Mouse (Mus musculus) megakaryocyte-erythroid progenitor cell, adult 5-6 weeks (primary cell): ENCODE results near the gene Cyfip2. TPM values are rescaled to one million over a fixed set of nuclear protein-coding genes. Genes with fewer than 3 reads are reported as not detected.

ENCODE experiments used
- ATAC-seq: replicated peaks from 2 replicates; pipeline ENCODE4 v1.8.0; 2016; ENCODE audit warnings: mild to moderate bottlenecking, inconsistent platforms; ENCODE audit not compliant: severe bottlenecking, poor library complexity, low FRiP score, low TSS enrichment
- total RNA-seq, 2 experiments: library from RNA; stranded (forward) in 1 of 2; stranded (reverse) in 1 of 2; fragments of 200-1000, 215-1000 nt in 1 of 2; fragments of >200 nt in 1 of 2; fragmentation: Nextera tagmentation in 1 of 2; gene quantifications; 2 replicates each; pipeline ENCODE4 v1.2.3; 2014 to 2017

Cyfip2 gene
- total RNA-seq, 2 experiments from 2014 or later = 36.6 to 56.1 TPM

- ATAC-seq = no peak
These were observed 3.4 kb downstream of the Cyfip2 start for GRCm38 (mm10) chr11:46309111-46309741.

DNA sequence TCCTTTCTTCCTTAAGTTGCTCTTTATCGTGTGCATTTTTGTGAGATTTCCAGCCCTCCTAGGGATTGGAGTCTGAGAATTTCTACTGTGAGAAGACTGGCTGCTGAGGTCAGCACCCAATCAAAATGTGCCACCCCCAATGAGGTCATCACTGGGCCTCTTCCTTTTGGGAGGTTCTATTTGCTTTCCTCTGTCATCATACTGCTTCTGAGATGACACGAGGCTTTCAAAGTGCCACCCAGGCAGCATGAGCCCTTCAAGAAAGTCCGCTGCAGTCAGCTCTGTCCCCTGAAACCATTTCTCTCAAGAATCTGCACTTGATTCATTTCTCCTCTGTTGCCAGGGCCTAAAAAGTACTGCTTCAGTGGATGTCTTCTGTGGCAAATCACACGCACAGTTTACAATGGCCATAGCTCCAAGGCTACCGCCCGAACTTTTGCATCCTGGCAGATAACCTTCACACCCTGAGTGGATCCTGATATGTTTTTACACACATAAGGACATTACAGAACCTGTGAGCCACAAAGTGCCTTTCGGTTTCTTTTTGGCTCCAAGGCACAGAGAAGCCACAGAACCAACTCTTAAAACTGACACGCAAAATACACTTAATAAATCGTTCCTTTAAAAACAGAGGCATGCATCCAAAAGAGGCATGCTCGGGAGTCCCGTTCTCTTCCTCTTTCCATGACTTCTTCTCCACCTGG, 4.2 kb downstream of the Cyfip2 start:
- no peak for ATAC-seq

- no peak for ATAC-seq
These were observed 4.9 kb downstream of the Cyfip2 start for GRCm38 (mm10) chr11:46307768-46308167.

DNA sequence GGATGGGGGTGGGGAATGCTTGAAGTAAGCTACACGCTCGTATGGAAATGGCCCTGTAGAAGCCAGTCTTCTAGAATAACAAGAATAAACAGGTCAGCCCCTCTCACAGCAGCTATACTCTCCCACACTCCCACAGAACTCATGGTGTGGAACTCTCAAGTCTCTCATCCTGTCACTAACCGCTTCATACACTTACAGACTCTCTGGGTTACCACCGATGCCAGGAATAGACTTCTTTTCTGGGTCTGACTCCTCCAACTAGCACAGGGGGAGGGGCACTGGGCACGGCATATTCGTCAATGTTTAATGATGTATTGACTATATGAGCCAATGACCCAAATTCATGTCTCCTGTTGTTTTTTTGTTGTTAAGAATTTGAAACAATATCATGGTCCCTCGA, 5.9 kb downstream of the Cyfip2 start:
- ATAC-seq = no peak

DNA sequence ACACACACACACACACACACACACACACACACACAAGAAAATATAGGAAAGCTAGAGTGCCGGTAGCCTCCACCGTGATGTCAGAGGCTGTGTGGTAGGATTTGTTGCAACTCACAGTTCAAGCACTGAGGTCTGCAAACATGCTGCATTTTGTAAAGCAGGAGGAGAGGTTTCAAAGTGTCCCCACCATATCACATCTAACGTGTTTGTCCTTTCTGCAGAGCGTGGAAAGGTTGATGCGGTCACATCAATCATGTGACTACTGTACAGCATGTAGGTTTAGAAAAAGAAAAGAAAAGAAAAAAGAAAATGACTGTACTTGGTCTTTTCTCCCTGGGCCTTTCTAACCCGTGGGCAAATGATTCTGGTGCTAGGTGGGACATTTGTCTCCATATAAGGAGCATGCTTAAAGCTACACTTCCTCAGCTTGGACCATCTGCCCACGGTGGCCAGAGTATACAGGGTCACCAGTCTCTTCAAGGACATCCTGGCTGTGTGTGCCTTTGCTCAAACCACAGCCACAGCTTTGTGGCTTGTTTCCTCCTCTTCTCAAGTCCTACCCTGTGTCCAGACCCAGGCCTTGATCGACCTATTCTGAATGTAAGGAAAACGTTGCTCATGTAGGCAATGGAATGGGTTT, 6.7 kb downstream of the Cyfip2 start:
- ATAC-seq = no peak

DNA sequence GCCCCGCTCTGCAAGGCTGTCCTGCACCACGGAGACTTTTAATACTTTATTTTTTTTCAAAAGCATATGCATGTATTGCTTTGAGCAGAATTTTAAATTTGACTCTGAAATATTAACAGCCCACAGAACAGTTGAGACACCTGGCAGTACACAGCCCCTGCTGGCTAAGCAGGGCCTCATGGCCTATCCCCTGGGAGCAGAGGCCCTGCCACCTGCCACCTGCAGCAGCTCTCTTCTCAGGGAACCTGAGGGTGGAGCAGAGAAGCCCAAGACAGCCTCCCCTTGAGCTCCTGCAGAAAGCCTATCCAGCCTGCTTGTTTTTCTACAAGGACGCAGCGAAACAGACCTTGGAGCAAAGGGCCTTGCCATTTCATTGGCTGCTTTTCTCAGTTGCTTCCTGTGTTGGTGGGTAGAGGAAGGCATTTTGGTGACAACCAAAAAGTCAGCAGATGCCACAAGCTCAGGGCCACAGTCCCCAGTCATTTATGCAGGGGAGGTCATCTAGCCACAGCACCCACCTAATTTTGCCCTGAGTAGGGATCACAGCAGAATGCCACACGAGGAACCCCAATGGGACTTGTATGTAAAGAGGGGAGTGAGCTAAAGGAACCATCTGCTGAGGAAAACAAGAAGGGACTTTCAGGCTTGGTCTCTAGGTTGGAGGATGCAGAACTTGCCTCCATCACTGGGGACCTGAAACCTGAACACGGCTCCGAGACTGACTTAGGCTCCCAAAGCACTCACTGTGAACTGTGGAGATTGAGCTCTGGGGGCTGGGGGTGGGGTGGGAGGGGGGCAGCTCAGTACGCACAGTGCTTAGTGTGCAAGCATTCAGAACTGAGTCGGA, 7.6 kb downstream of the Cyfip2 start:
- no peak for ATAC-seq

- no peak for ATAC-seq
These were observed 8.6 kb downstream of the Cyfip2 start for GRCm38 (mm10) chr11:46304093-46304492.

GRCm38 (mm10) chr11:46302471-46302870, 10.2 kb downstream of the Cyfip2 start:
- no peak for ATAC-seq

GRCm38 (mm10) chr11:46301579-46302248, 10.9 kb downstream of the Cyfip2 start:
- no peak for ATAC-seq

- peak; percentile 41; the same call in 1 of the 2 replicates for ATAC-seq
These were observed 12.8 kb downstream of the Cyfip2 start for GRCm38 (mm10) chr11:46299901-46300300.

GRCm38 (mm10) chr11:46298889-46299785, 13.5 kb downstream of the Cyfip2 start:
- ATAC-seq = 0 out of 2 replicates have a peak, but pooled peaks have one; percentile 13

DNA sequence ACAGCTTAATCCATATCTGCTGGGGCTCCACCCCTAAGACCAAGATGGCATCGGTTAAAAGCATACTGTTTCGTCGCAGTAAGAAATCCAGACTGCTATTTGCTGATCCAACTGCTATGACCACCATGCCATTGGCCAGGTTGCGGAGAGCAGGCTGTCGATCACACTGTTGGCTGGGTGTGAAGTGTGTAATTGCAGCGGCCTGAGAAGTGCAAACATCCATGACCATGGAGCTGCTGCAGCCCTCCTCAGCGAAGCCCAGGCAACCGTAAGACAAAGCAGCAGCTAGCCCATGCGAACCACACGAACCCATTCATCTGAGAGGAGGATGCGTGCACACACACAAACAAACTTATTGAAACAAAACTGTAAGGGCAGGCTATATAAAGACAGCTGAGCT, 18.3 kb downstream of the Cyfip2 start:
- ATAC-seq = no peak

DNA sequence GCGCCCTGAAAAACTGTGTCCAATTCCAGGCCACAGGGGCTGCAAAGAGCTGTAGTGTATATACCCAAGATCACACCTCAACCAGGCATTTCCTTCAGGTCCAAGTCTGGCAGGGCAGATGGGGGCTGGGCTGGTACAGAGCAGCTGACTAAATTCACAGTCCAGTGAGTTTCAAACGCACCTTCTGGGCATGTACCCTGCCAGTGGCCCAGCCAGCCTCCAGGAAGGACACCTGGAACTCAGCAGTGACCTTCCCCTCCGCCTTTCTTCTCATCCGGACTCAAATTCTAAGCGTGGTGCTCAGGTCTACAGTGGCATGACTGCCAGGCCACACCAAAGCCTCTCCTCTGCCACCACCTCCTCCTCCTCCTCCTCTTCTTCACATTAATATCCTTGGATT, 19.2 kb downstream of the Cyfip2 start:
- no peak for ATAC-seq

DNA sequence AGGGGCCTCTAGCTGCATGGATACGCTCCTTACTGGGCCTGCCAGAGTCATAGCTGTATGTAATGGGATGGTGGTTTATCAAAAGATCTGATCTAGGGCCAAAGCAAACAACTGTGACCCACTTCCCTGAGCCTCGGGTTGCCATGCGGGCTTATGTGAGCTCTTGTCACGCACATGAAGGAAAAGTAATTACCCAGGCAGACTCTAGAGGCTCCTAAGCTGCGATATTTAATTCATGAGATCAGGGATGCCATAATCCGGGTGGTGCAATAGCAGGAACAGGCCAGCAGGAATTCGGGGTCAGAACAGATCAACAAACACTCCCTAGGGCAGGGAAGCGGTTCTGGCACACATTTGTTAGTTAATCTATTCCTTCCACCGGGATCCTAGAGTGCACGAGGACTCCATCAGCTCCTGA, 21.7 kb downstream of the Cyfip2 start:
- no peak for ATAC-seq

DNA sequence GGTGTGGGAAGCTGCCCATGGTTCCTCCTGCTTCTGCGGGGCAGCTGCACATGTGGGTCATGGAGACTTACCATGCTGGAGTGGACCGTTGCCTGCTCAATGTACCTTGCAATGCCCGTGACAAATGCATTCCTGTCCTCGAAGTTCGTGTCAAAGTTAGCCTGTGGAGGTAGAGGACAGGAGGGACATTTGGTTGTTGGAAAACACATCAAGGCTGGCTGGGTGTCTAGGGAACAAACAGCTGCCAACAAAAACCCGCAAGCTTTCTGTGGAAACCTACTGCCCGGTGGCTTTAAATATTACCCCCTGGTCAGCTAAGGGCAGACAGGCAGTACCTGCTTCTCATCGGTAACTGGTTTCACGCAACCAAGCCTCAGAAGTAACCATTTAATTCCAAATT, 23.1 kb downstream of the Cyfip2 start:
- ATAC-seq = no peak

- ATAC-seq = no peak
These were observed 23.6 kb downstream of the Cyfip2 start for GRCm38 (mm10) chr11:46289022-46289421.

DNA sequence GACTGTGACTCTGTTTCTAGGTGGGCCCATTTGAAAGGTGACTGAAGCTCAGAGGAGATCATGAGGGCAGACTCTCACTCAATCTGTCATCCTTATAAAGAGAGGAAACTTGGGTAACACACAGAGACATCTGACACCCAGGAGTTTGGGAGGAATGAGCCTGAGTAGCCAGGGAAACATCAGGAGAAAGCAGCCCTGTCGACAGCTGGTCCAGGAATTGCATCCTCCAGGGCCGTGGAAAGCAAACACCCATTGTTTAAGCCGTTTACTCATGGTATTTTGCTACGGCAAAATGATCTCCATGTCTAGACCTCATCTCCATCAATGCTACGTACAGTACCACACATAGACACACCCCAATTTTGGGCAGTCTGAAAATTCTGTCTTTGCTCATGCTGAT, 24.6 kb downstream of the Cyfip2 start:
- no peak for ATAC-seq

DNA sequence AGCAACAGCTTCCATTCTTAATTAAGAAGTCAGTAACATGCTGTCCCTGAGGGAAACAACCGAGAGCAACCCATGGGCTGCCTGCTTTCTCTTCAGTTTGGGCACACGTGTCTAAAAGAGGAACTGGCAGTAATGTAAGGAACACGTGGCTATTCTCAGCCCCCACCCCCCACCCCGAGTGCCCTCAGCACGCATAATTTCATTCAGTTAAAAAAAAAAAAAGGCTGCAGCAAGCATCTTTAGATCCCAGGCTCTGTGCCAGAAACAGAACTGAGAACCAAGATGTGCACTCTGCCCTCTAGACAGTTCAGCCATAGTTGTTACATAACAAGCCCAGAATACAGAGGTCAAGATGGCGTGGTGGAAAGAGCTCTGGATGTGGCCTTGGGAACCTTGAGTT, 25.9 kb downstream of the Cyfip2 start:
- peak; percentile 35 for ATAC-seq
